Mouse (Mus musculus): Measurements from ENCODE around the gene Gadl1. TPM values are rescaled to one million over a fixed set of nuclear protein-coding genes. Genes with fewer than 3 reads are reported as not detected.
"Not testable (repeated sequence)": the region's sequence is repeated elsewhere in the genome, so short reads cannot be mapped to it uniquely, and the experiment has no call there.

Gadl1 gene
- polyA plus RNA-seq, 1 experiment from 2014 or later, result 0.37 TPM

GRCm38 (mm10) chr9:116049985-116050384 is 140.7 kb downstream of the Gadl1 start:
- Histone ChIP-seq H3K4me2 (no peak overlapping the region), H3K27ac (ENCODE audit: low read depth, low read length) (no peak overlapping the region), H3K4me3 (ENCODE audit: low read depth, low read length) (no peak overlapping the region), H3K9me3 (ENCODE audit: control insufficient read depth, low read length) (no peaks in the 10 kb centered on the region), H3K27me3 (replicated peaks; ENCODE audit: control insufficient read depth, insufficient read depth, low read length) (no peaks in the 10 kb centered on the region), H3K9ac (ENCODE audit: low read depth, low read length) (no peak overlapping the region), H3K36me3 (ENCODE audit: control insufficient read depth, insufficient read depth, low read length) (no peaks in the 10 kb centered on the region), H3K4me1 (replicated peaks; ENCODE audit: control insufficient read depth, insufficient read depth, low read length) (no peaks in the 10 kb centered on the region)
- WGBS, result 70% methylated on average over 1 of the region's 1 CpGs
- ATAC-seq (replicated peaks; ENCODE audit: low FRiP score) (no peak), DNase-seq (ENCODE audit: low spot score) (no peak)

GRCm38 (mm10) chr9:116053976-116054375 is 144.7 kb downstream of the Gadl1 start:
- DNase-seq (ENCODE audit: low spot score) (no peak), ATAC-seq (replicated peaks; ENCODE audit: low FRiP score) (no peak)
- 80% methylated on average over 8 of the region's 8 CpGs for WGBS
- Histone ChIP-seq H3K4me2 (no peak overlapping the region), H3K27me3 (replicated peaks; ENCODE audit: control insufficient read depth, insufficient read depth, low read length) (no peaks in the 10 kb centered on the region), H3K27ac (ENCODE audit: low read depth, low read length) (no peak overlapping the region), H3K4me1 (replicated peaks; ENCODE audit: control insufficient read depth, insufficient read depth, low read length) (no peaks in the 10 kb centered on the region), H3K36me3 (ENCODE audit: control insufficient read depth, insufficient read depth, low read length) (no peaks in the 10 kb centered on the region), H3K9ac (ENCODE audit: low read depth, low read length) (no peak overlapping the region), H3K9me3 (ENCODE audit: control insufficient read depth, low read length) (no peaks in the 10 kb centered on the region), H3K4me3 (ENCODE audit: low read depth, low read length) (no peak overlapping the region)

- H3K27ac ChIP-seq (ENCODE audit: low read depth, low read length), result no peak overlapping the region
- H3K4me1 ChIP-seq (replicated peaks; ENCODE audit: control insufficient read depth, insufficient read depth, low read length), result no peaks in the 10 kb centered on the region
- no peaks in the 10 kb centered on the region for H3K9me3 ChIP-seq (ENCODE audit: control insufficient read depth, low read length)
- no peak overlapping the region for H3K4me2 ChIP-seq
- H3K27me3 ChIP-seq (replicated peaks; ENCODE audit: control insufficient read depth, insufficient read depth, low read length), result no peaks in the 10 kb centered on the region
- DNase-seq (ENCODE audit: low spot score), result no peak
- H3K9ac ChIP-seq (ENCODE audit: low read depth, low read length), result no peak overlapping the region
- ATAC-seq (replicated peaks; ENCODE audit: low FRiP score), result no peak
- no peaks in the 10 kb centered on the region for H3K36me3 ChIP-seq (ENCODE audit: control insufficient read depth, insufficient read depth, low read length)
- no peak overlapping the region for H3K4me3 ChIP-seq (ENCODE audit: low read depth, low read length)
- 62% methylated on average over 4 of the region's 4 CpGs for WGBS
Observed at GRCm38 (mm10) chr9:116058475-116058874, 149.2 kb downstream of the Gadl1 start.

GRCm38 (mm10) chr9:116059156-116059555 is 149.9 kb downstream of the Gadl1 start:
- H3K9ac ChIP-seq (ENCODE audit: low read depth, low read length), result no peak overlapping the region
- no peaks in the 10 kb centered on the region for H3K36me3 ChIP-seq (ENCODE audit: control insufficient read depth, insufficient read depth, low read length)
- H3K27ac ChIP-seq (ENCODE audit: low read depth, low read length), result no peak overlapping the region
- H3K27me3 ChIP-seq (replicated peaks; ENCODE audit: control insufficient read depth, insufficient read depth, low read length), result no peaks in the 10 kb centered on the region
- 64% methylated on average over 4 of the region's 4 CpGs for WGBS
- no peak overlapping the region for H3K4me2 ChIP-seq
- no peaks in the 10 kb centered on the region for H3K4me1 ChIP-seq (replicated peaks; ENCODE audit: control insufficient read depth, insufficient read depth, low read length)
- DNase-seq (ENCODE audit: low spot score) (no peak), ATAC-seq (replicated peaks; ENCODE audit: low FRiP score) (no peak)
- H3K4me3 ChIP-seq (ENCODE audit: low read depth, low read length), result no peak overlapping the region
- H3K9me3 ChIP-seq (ENCODE audit: control insufficient read depth, low read length), result no peaks in the 10 kb centered on the region

GRCm38 (mm10) chr9:116060691-116061090 is 151.4 kb downstream of the Gadl1 start:
- Histone ChIP-seq H3K9ac (ENCODE audit: low read depth, low read length) (no peak overlapping the region), H3K27ac (ENCODE audit: low read depth, low read length) (no peak overlapping the region), H3K9me3 (ENCODE audit: control insufficient read depth, low read length) (no peaks in the 10 kb centered on the region), H3K4me1 (replicated peaks; ENCODE audit: control insufficient read depth, insufficient read depth, low read length) (no peaks in the 10 kb centered on the region), H3K4me3 (ENCODE audit: low read depth, low read length) (no peak overlapping the region), H3K36me3 (ENCODE audit: control insufficient read depth, insufficient read depth, low read length) (no peaks in the 10 kb centered on the region), H3K27me3 (replicated peaks; ENCODE audit: control insufficient read depth, insufficient read depth, low read length) (no peaks in the 10 kb centered on the region), H3K4me2 (no peak overlapping the region)
- no peak for ATAC-seq (replicated peaks; ENCODE audit: low FRiP score)
- no peak for DNase-seq (ENCODE audit: low spot score)
- 6% methylated on average over 4 of the region's 4 CpGs for WGBS

- no peaks in the 10 kb centered on the region for H3K9me3 ChIP-seq (ENCODE audit: control insufficient read depth, low read length)
- H3K4me3 ChIP-seq (ENCODE audit: low read depth, low read length), result no peak overlapping the region
- no peaks in the 10 kb centered on the region for H3K4me1 ChIP-seq (replicated peaks; ENCODE audit: control insufficient read depth, insufficient read depth, low read length)
- H3K9ac ChIP-seq (ENCODE audit: low read depth, low read length), result no peak overlapping the region
- ATAC-seq (replicated peaks; ENCODE audit: low FRiP score) (no peak), DNase-seq (ENCODE audit: low spot score) (no peak)
- no peaks in the 10 kb centered on the region for H3K36me3 ChIP-seq (ENCODE audit: control insufficient read depth, insufficient read depth, low read length)
- WGBS, result 91% methylated on average over 17 of the region's 17 CpGs
- H3K27me3 ChIP-seq (replicated peaks; ENCODE audit: control insufficient read depth, insufficient read depth, low read length), result no peaks in the 10 kb centered on the region
- no peak overlapping the region for H3K4me2 ChIP-seq
- H3K27ac ChIP-seq (ENCODE audit: low read depth, low read length), result no peak overlapping the region
Observed at GRCm38 (mm10) chr9:116064774-116065173, 155.5 kb downstream of the Gadl1 start.

- 91% methylated on average over 1 of the region's 1 CpGs for WGBS
Observed at GRCm38 (mm10) chr9:116071561-116071960, 162.3 kb downstream of the Gadl1 start.

GRCm38 (mm10) chr9:116076163-116076562 is 166.9 kb downstream of the Gadl1 start:
- no peak overlapping the region for H3K4me2 ChIP-seq
- H3K9ac ChIP-seq (ENCODE audit: low read depth, low read length), result no peak overlapping the region
- H3K9me3 ChIP-seq (ENCODE audit: control insufficient read depth, low read length), result no peaks in the 10 kb centered on the region
- 79% methylated on average over 4 of the region's 4 CpGs for WGBS
- DNase-seq (ENCODE audit: low spot score) (no peak), ATAC-seq (replicated peaks; ENCODE audit: low FRiP score) (no peak)
- H3K36me3 ChIP-seq (ENCODE audit: control insufficient read depth, insufficient read depth, low read length), result no peaks in the 10 kb centered on the region
- no peaks in the 10 kb centered on the region for H3K27me3 ChIP-seq (replicated peaks; ENCODE audit: control insufficient read depth, insufficient read depth, low read length)
- no peak overlapping the region for H3K4me3 ChIP-seq (ENCODE audit: low read depth, low read length)
- no peaks in the 10 kb centered on the region for H3K4me1 ChIP-seq (replicated peaks; ENCODE audit: control insufficient read depth, insufficient read depth, low read length)
- no peak overlapping the region for H3K27ac ChIP-seq (ENCODE audit: low read depth, low read length)

More at GRCm38 (mm10) chr9:116071561-116071960, 162.3 kb downstream of the Gadl1 start:
- not testable (repeated sequence) for H3K9ac ChIP-seq (ENCODE audit: low read depth, low read length); H3K9me3 ChIP-seq (ENCODE audit: control insufficient read depth, low read length); H3K4me3 ChIP-seq (ENCODE audit: low read depth, low read length); DNase-seq (ENCODE audit: low spot score); H3K27me3 ChIP-seq (replicated peaks; ENCODE audit: control insufficient read depth, insufficient read depth, low read length); H3K4me1 ChIP-seq (replicated peaks; ENCODE audit: control insufficient read depth, insufficient read depth, low read length); H3K4me2 ChIP-seq; H3K27ac ChIP-seq (ENCODE audit: low read depth, low read length); H3K36me3 ChIP-seq (ENCODE audit: control insufficient read depth, insufficient read depth, low read length); ATAC-seq (replicated peaks; ENCODE audit: low FRiP score)

GRCm38 (mm10) chr9:116076946-116077345 is 167.7 kb downstream of the Gadl1 start:
- H3K9ac ChIP-seq (ENCODE audit: low read depth, low read length), result no peak overlapping the region
- H3K4me1 ChIP-seq (replicated peaks; ENCODE audit: control insufficient read depth, insufficient read depth, low read length), result no peaks in the 10 kb centered on the region
- no peaks in the 10 kb centered on the region for H3K27me3 ChIP-seq (replicated peaks; ENCODE audit: control insufficient read depth, insufficient read depth, low read length)
- no peak overlapping the region for H3K4me2 ChIP-seq
- H3K9me3 ChIP-seq (ENCODE audit: control insufficient read depth, low read length), result no peaks in the 10 kb centered on the region
- no peak overlapping the region for H3K27ac ChIP-seq (ENCODE audit: low read depth, low read length)
- no peak for ATAC-seq (replicated peaks; ENCODE audit: low FRiP score)
- WGBS, result 64% methylated on average over 2 of the region's 2 CpGs
- no peak overlapping the region for H3K4me3 ChIP-seq (ENCODE audit: low read depth, low read length)
- DNase-seq (ENCODE audit: low spot score), result no peak
- no peaks in the 10 kb centered on the region for H3K36me3 ChIP-seq (ENCODE audit: control insufficient read depth, insufficient read depth, low read length)

Data from liver, embryonic 11.5 days (tissue).